Mouse (Mus musculus) embryonic facial prominence, embryonic 14.5 days (tissue): ENCODE results near the gene Nol12. TPM values are rescaled to one million over a fixed set of nuclear protein-coding genes. Genes with fewer than 3 reads are reported as not detected.
A peak's percentile ranks its signal among the peaks of the same experiment; 100 is the strongest.

Source experiments
- ATAC-seq: fragments of 200-750 bp; cut with Nextera tagmentation; 2 replicates; pipeline ENCODE4 v1.8.0; 2017; ENCODE audit warnings: low read depth, moderate number of reproducible peaks, moderate TSS enrichment
- DNase-seq: peaks from one replicate; pipeline ENCODE4 v3.0.0-alpha.2; 2015; ENCODE audit warnings: low spot score
- H3K27ac ChIP-seq: fragments of 300-500 bp; sonication (generic); replicated peaks from 2 replicates; pipeline ENCODE4 v1.5.1; 2014; ENCODE audit warnings: low read depth, mild to moderate bottlenecking, low read length, moderate library complexity
- H3K27me3 ChIP-seq: fragments of 300-500 bp; sonication (generic); replicated peaks from 2 replicates; pipeline ENCODE4 v1.6.1; 2014; ENCODE audit warnings: low read length; ENCODE audit not compliant: control insufficient read depth, insufficient read depth
- H3K36me3 ChIP-seq: fragments of 300-500 bp; sonication (generic); 2 replicates; pipeline ENCODE4 v1.6.1; 2014; ENCODE audit warnings: low read length, mixed read lengths; ENCODE audit not compliant: control insufficient read depth, insufficient read depth
- H3K4me1 ChIP-seq: fragments of 300-500 bp; sonication (generic); 2 replicates; pipeline ENCODE4 v1.6.1; 2014; ENCODE audit warnings: antibody characterized with exemption, low read length; ENCODE audit not compliant: control insufficient read depth, insufficient read depth
- H3K4me2 ChIP-seq: fragments of 300-500 bp; sonication (generic); 2 replicates; pipeline ENCODE4 v1.6.1; 2014; ENCODE audit warnings: low read depth, mild to moderate bottlenecking, low read length, moderate library complexity, mixed read lengths
- H3K4me3 ChIP-seq: fragments of 300-500 bp; sonication (generic); 2 replicates; pipeline ENCODE4 v1.5.1; 2014; ENCODE audit warnings: low read depth, mild to moderate bottlenecking, low read length
- H3K9ac ChIP-seq: fragments of 300-500 bp; sonication (generic); 2 replicates; pipeline ENCODE4 v1.6.1; 2014; ENCODE audit warnings: low read depth, mild to moderate bottlenecking, low read length, moderate library complexity, mixed read lengths
- H3K9me3 ChIP-seq: fragments of 300-500 bp; sonication (generic); 2 replicates; pipeline ENCODE4 v1.6.1; 2016; ENCODE audit warnings: low read length; ENCODE audit not compliant: control insufficient read depth
- WGBS: fragments of 180-500 bp; shearing (Covaris S2); extraction: QIAGEN DNeasy Blood & Tissue Kit; methylation state at CpG from one replicate; pipeline ENCODE4 v1.1.7; 2014; 5-methylcytosine and 5-hydroxymethylcytosine counted together
- polyA plus RNA-seq: library from polyadenylated mRNA; unstranded; fragments of >200 nt; fragmentation: Nextera tagmentation; extraction: Ambion mirVana; gene quantifications from 2 replicates; pipeline ENCODE4 v1.2.1, GENCODE M21; 2014

The Nol12 gene
- polyA plus RNA-seq, 1 experiment from 2014 or later: 54.3 TPM

DNA sequence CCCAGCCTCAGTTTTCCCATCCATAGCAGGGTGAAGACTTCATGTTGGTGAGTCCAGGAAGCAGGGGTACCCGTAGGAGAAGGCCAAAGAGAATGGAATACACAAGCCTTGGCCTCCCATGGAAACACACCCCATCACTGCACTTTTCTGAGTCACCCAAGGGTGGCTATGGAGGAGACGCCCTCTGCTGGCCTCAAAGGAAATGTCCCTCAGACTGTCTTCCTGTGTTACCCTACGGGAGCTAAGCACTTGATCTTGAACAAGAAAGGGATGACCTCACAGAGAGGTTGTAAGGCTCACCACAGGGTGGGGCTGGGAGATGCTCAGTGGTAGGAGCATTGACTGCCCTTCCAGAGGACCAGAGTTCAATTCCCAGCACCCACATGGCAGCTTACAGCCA lies 3.2 kb upstream of the Nol12 start:
- H3K4me3 ChIP-seq: no peak overlapping the region
- ATAC-seq (no peak), DNase-seq (peak; percentile 28)
- H3K9ac ChIP-seq: no peak overlapping the region
- H3K4me1 ChIP-seq: peaks cover 5% of the 10 kb centered on the region; the same call in 1 of the 2 replicates
- H3K27me3 ChIP-seq: no peaks in the 10 kb centered on the region
- H3K36me3 ChIP-seq: peaks cover 24% of the 10 kb centered on the region
- no peak overlapping the region; the same call in 1 of the 2 replicates for H3K27ac ChIP-seq
- no peak overlapping the region for H3K4me2 ChIP-seq
- WGBS: 28% methylated on average over 3 of the region's 3 CpGs
- no peaks in the 10 kb centered on the region for H3K9me3 ChIP-seq

DNA sequence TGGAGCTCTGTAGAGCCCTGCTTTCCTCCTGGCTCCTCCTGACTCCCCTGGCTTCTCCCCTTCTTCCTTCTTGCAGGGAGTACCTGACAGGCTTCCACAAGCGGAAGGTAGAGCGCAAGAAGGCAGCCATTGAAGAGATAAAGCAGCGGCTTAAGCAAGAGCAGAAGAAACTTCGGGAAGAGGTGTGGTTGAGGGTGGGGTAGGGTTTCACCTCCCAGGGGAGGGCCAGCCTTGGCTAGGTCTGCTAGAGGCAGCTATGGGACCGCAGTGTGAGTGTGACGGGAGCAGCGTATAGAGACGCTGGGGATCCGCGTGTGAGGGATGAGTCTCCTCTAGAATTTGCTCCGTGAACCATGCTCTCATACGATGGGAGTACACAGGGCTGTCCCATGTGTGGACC lies 1.7 kb downstream of the Nol12 start:
- Histone ChIP-seq H3K9me3 (no peaks in the 10 kb centered on the region), H3K4me3 (no peak overlapping the region), H3K4me2 (0 out of 2 replicates have a peak overlapping the region, but pooled peaks have one; percentile 8), H3K27me3 (no peaks in the 10 kb centered on the region), H3K36me3 (peaks cover 47% of the 10 kb centered on the region), H3K27ac (no peak overlapping the region), H3K9ac (no peak overlapping the region), H3K4me1 (peaks cover 5% of the 10 kb centered on the region; the same call in 1 of the 2 replicates)
- 89% methylated on average over 12 of the region's 12 CpGs for WGBS
- ATAC-seq (no peak), DNase-seq (no peak)

DNA sequence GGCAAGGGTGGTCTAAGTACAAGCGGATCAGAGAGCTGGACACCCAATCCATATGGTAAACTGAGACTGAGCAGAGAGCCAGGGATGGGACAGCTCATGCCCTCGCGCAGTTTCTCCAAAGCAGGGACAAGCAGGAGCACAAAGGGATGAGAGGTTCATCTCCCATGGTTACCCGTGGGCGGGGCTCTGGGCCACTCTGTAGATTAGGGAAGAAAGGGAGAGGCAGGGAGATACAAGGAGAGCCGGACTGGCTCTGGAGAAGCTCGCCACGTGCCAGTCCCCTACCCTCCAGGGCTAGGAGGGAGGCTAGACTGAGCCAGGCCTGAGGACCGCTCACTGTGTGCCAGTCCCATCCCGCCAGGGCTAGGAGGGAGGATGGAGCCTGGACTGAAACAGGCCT lies 2.6 kb downstream of the Nol12 start:
- Histone ChIP-seq H3K4me3 (no peak overlapping the region), H3K4me2 (no peak overlapping the region), H3K4me1 (peaks cover 5% of the 10 kb centered on the region; the same call in 1 of the 2 replicates), H3K9ac (no peak overlapping the region), H3K27me3 (no peaks in the 10 kb centered on the region), H3K36me3 (peaks cover 55% of the 10 kb centered on the region), H3K27ac (no peak overlapping the region), H3K9me3 (no peaks in the 10 kb centered on the region)
- no peak for ATAC-seq
- no peak for DNase-seq
- 95% methylated on average over 10 of the region's 10 CpGs for WGBS

DNA sequence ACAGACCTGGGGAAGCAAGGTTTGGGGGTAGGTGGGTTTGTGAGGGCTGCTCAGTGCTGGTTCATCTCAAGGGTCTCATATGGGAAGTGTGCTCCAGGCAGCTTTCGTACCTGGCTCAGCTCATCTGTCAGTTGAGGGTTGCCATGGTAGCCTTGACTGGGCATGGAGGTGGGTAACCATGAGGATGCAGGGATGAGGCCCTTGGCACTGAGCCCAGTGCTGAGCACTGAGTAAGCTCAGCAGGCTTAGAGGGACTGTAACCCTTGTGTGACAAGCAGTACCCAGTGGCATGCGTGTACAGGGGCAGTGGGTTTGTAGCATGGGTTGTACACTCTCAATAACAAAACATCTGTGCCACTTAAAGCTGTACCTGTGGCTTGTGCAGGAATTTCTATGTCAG lies 3.2 kb downstream of the Nol12 start:
- 84% methylated on average over 2 of the region's 2 CpGs for WGBS
- Histone ChIP-seq H3K4me3 (no peak overlapping the region), H3K9me3 (no peaks in the 10 kb centered on the region), H3K27ac (no peak overlapping the region), H3K4me1 (peaks cover 6% of the 10 kb centered on the region; the same call in 1 of the 2 replicates), H3K4me2 (no peak overlapping the region), H3K27me3 (no peaks in the 10 kb centered on the region), H3K9ac (no peak overlapping the region), H3K36me3 (peaks cover 55% of the 10 kb centered on the region)
- no peak for ATAC-seq
- DNase-seq: no peak

DNA sequence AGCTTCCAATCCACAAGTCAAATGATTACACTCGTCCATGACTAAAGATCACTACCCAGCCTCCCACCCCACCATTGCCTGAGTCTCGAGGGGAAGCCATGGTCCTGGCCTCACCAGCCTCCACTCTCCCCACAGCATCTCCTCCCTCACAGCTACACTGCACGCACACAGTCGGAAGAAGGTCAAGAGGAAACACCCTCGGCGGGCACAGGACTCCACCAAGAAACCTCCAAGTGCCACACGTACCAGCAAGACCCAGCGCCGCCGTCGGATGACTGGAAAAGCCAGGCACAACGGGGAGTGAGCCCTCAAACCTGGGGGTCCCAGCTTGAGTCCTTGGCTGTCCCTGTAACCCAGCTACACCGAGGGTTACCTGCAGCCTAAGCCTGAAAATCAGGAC lies 5.6 kb downstream of the Nol12 start:
- H3K27ac ChIP-seq: no peak overlapping the region
- no peak overlapping the region for H3K9ac ChIP-seq
- H3K36me3 ChIP-seq: peaks cover 55% of the 10 kb centered on the region
- no peaks in the 10 kb centered on the region for H3K9me3 ChIP-seq
- ATAC-seq (no peak), DNase-seq (no peak)
- no peaks in the 10 kb centered on the region for H3K27me3 ChIP-seq
- WGBS: 91% methylated on average over 13 of the region's 13 CpGs
- no peak overlapping the region for H3K4me3 ChIP-seq
- H3K4me2 ChIP-seq: no peak overlapping the region
- H3K4me1 ChIP-seq: peaks cover 8% of the 10 kb centered on the region; the same call in 1 of the 2 replicates

DNA sequence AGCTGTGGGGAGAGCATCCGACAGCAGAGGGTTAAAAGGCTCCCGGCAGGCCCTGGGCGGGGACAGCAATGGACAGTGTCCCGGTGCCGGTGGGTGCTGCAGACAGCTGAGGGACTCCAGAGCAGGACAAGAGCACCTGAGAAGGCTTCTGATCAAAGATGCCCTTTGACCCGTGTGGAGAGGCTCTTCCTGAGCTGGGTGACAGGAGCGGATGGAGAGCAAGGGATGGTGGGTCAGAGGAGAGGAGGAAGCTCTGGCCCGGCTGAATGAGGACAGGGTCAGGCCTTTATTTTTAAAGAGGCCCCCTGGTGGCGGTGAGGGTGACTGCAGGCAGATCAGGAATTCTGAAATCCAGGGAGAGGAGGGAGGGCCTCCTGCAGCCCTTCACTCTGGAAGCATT lies 7.9 kb downstream of the Nol12 start:
- H3K9me3 ChIP-seq: no peaks in the 10 kb centered on the region
- H3K9ac ChIP-seq: peak overlapping the region; percentile 35; the same call in 1 of the 2 replicates
- peaks cover 43% of the 10 kb centered on the region for H3K36me3 ChIP-seq
- H3K27ac ChIP-seq: no peak overlapping the region
- peak overlapping the region; percentile 48 for H3K4me2 ChIP-seq
- peak overlapping the region; percentile 26 for H3K4me3 ChIP-seq
- H3K4me1 ChIP-seq: 0 out of 2 replicates have a peak, but pooled peaks cover 3% of the 10 kb centered on the region
- peak; percentile 60; the same call in 1 of the 2 replicates for ATAC-seq
- DNase-seq: peak; percentile 84
- 4% methylated on average over 9 of the region's 9 CpGs for WGBS
- no peaks in the 10 kb centered on the region for H3K27me3 ChIP-seq

DNA sequence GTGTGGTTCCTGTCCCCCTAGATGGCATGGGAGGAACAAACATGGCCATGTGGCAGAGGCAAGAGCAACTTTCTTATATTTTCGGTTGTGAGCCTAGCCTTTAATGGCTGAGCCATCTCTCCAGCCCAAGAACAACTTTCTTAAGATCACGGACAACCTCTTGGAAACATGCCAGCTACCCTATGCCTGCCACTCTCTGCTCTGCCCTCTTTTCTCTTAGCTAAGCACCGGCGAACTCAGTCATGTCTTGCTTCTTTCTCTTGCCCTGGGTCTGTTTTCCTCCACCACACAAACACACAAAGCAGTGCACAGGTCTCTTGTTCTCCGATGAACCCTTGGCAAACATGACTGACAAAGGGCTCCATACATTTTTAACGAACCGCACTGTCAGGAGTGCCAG lies 11.5 kb downstream of the Nol12 start:
- DNase-seq: no peak
- WGBS: 78% methylated on average over 7 of the region's 7 CpGs
- no peaks in the 10 kb centered on the region for H3K9me3 ChIP-seq
- H3K27ac ChIP-seq: no peak overlapping the region
- no peak for ATAC-seq
- no peak overlapping the region for H3K4me2 ChIP-seq
- no peaks in the 10 kb centered on the region for H3K27me3 ChIP-seq
- H3K36me3 ChIP-seq: 0 out of 2 replicates have a peak, but pooled peaks cover 8% of the 10 kb centered on the region
- H3K4me3 ChIP-seq: no peak overlapping the region
- no peak overlapping the region for H3K9ac ChIP-seq
- 0 out of 2 replicates have a peak, but pooled peaks cover 9% of the 10 kb centered on the region for H3K4me1 ChIP-seq

DNA sequence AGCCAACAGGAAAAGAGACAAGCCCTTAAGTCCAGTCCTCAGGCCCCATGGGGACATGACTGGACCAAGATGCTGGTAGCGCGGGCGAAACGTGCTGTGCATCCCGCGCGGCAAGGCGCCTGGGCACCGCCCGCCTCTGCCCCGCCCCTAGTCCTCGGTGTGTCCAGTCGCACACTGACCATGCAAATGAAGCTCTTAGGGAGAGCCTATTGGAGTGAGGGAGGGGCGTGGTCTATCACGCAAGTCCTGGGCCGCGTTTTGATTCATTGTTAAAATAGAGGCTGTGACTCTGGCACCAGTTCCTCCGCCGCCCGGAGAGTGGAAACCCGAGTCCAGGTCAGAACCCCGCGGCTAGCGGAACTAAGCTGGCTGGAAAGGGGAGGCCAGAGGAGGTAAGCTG lies 12.9 kb downstream of the Nol12 start, which contains the start of gene Triobp:
Gene Triobp (plus strand): TSS at position 68 of the 400 bp plus-strand sequence.
- Histone ChIP-seq H3K9ac (peak within 1 kb of the TSS; percentile 66), H3K36me3 (no peaks in the 10 kb centered on the region), H3K9me3 (no peaks in the 10 kb centered on the region), H3K27ac (peak within 1 kb of the TSS; percentile 49; the same call in 1 of the 2 replicates), H3K4me3 (peak within 1 kb of the TSS; percentile 54), H3K4me1 (0 out of 2 replicates have a peak, but pooled peaks cover 9% of the 10 kb centered on the region), H3K4me2 (peak within 1 kb of the TSS; percentile 77), H3K27me3 (no peaks in the 10 kb centered on the region)
- DNase-seq: peak; percentile 98
- ATAC-seq: peak; percentile 98
- WGBS: under 1% methylated on average over 24 of the region's 24 CpGs

DNA sequence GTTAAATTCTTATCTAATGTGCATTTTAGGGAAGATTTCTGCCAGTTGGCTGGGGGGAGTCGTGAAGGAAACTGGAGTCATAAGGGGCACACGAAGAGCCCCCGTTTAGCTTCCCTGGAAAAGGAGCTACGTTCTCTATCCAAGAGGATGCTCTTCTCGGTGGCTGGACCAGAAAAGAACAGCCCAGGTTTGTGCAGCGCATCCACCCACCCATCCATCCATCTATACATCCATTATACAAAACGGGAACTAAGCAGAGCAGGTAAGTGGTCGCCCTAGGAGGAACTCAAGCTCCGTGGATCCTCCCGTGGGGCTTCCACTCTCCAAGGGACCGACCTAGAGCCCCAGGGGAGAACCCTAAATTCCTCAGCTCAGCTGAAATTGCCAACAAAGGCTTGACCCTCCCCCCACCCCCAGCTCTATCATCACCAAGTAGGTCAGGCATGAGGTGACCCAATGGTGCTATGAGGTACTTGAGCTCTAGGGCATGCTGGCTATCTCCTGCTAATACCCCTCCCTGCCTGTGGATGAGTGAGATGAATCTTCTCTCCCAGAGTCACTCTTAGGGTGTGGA lies 13.5 kb downstream of the Nol12 start:
- peak overlapping the region; percentile 77 for H3K4me2 ChIP-seq
- ATAC-seq (no peak), DNase-seq (no peak)
- H3K9ac ChIP-seq: peak overlapping the region; percentile 66
- no peaks in the 10 kb centered on the region for H3K36me3 ChIP-seq
- H3K27me3 ChIP-seq: no peaks in the 10 kb centered on the region
- WGBS: 5% methylated on average over 11 of the region's 11 CpGs
- H3K9me3 ChIP-seq: no peaks in the 10 kb centered on the region
- peak overlapping the region; percentile 54 for H3K4me3 ChIP-seq
- peak overlapping the region; percentile 49; the same call in 1 of the 2 replicates for H3K27ac ChIP-seq
- H3K4me1 ChIP-seq: 0 out of 2 replicates have a peak, but pooled peaks cover 6% of the 10 kb centered on the region
